In genomic region chr10:70485287-70485612, GRCm38 (mm10) we compare ENCODE assay signal across 7 mouse cellular contexts. TPM values are rescaled to one million over a fixed set of nuclear protein-coding genes. Genes with fewer than 3 reads are reported as not detected.
DNase-seq lines count a peak whose midpoint lies in the region; ATAC-seq lines count a peak whose summit lies in the region.

No protein-coding gene starts in this region.

- H3K27me3 ChIP-seq in embryonic facial prominence, embryonic 11.5 days (ENCODE audit: control insufficient read depth, insufficient read depth, low read length), result no peaks in the 10 kb centered on the region
- H3K27me3 ChIP-seq in hindbrain, embryonic 14.5 days (ENCODE audit: control insufficient read depth, insufficient read depth, low read length), result no peaks in the 10 kb centered on the region
- H3K27me3 ChIP-seq in neural tube, embryonic 12.5 days (replicated peaks), result no peaks in the 10 kb centered on the region

- no peak overlapping the region for H3K27ac ChIP-seq in embryonic facial prominence, embryonic 11.5 days (replicated peaks; ENCODE audit: low read depth, low read length)
- peak overlapping the region; percentile 70 for H3K27ac ChIP-seq in hindbrain, embryonic 14.5 days
- H3K27ac ChIP-seq in neural tube, embryonic 12.5 days, result peak overlapping the region; percentile 43

- peak; percentile 67 for DNase-seq in left cerebral cortex, postnatal 4 days
- no peak for DNase-seq in left cerebral cortex, postnatal 36 days (ENCODE audit: low spot score in 2 of 2)
- peak; percentile 72 for DNase-seq in embryonic facial prominence, embryonic 11.5 days (ENCODE audit: low spot score)
- peak; percentile 75 for DNase-seq in hindbrain, embryonic 14.5 days (ENCODE audit: low spot score)
- no peak for DNase-seq in MN1 (ENCODE audit: low spot score)
- no peak for DNase-seq in cerebellum, adult 11 months

- no peaks in the 10 kb centered on the region for H3K9me3 ChIP-seq in embryonic facial prominence, embryonic 11.5 days (replicated peaks; ENCODE audit: control insufficient read depth, low read length)
- no peaks in the 10 kb centered on the region for H3K9me3 ChIP-seq in hindbrain, embryonic 14.5 days (ENCODE audit: control insufficient read depth, low read length)
- H3K9me3 ChIP-seq in neural tube, embryonic 12.5 days, result no peaks in the 10 kb centered on the region

- intact Hi-C loops in left cerebral cortex, postnatal 4 days (cut with DNase I), result no loop called here
- intact Hi-C loops in left cerebral cortex, postnatal 36 days (cut with DNase I), result loop anchor here (5.0 kb wide), 1 partner anchor 43 kb away; the partner anchor contains the start of gene Fam13c

- H3K9ac ChIP-seq in embryonic facial prominence, embryonic 11.5 days (replicated peaks; ENCODE audit: low read length), result no peak overlapping the region
- H3K9ac ChIP-seq in hindbrain, embryonic 14.5 days, result peak overlapping the region; percentile 43; the same call in 1 of the 2 replicates
- no peak overlapping the region for H3K9ac ChIP-seq in neural tube, embryonic 12.5 days

- no peak overlapping the region for H3K4me2 ChIP-seq in embryonic facial prominence, embryonic 11.5 days (ENCODE audit: low read depth, low read length)
- peak overlapping the region; percentile 42 for H3K4me2 ChIP-seq in hindbrain, embryonic 14.5 days (replicated peaks)
- peak overlapping the region; percentile 22 for H3K4me2 ChIP-seq in neural tube, embryonic 12.5 days (replicated peaks)

- H3K4me1 ChIP-seq in embryonic facial prominence, embryonic 11.5 days (ENCODE audit: control insufficient read depth, insufficient read depth, low read length), result no peaks in the 10 kb centered on the region
- H3K4me1 ChIP-seq in hindbrain, embryonic 14.5 days (replicated peaks; ENCODE audit: control insufficient read depth, insufficient read depth, low read length), result peaks cover 14% of the 10 kb centered on the region
- peaks cover 18% of the 10 kb centered on the region for H3K4me1 ChIP-seq in neural tube, embryonic 12.5 days

- ATAC-seq in embryonic facial prominence, embryonic 11.5 days (replicated peaks; ENCODE audit: insufficient number of reproducible peaks, low FRiP score, low TSS enrichment, low read depth), result no peak
- peak; percentile 69; the same call in 1 of the 2 replicates for ATAC-seq in hindbrain, embryonic 14.5 days (ENCODE audit: low FRiP score)
- ATAC-seq in neural tube, embryonic 12.5 days (ENCODE audit: low FRiP score, low read depth), result peak; percentile 83

- 21% methylated on average over 7 of the region's 7 CpGs for WGBS in embryonic facial prominence, embryonic 11.5 days
- WGBS in hindbrain, embryonic 14.5 days, result 8% methylated on average over 7 of the region's 7 CpGs
- WGBS in neural tube, embryonic 12.5 days, result 12% methylated on average over 7 of the region's 7 CpGs

- no peak overlapping the region for H3K4me3 ChIP-seq in embryonic facial prominence, embryonic 11.5 days (ENCODE audit: low read depth, low read length)
- H3K4me3 ChIP-seq in hindbrain, embryonic 14.5 days (replicated peaks; ENCODE audit: low read length), result no peak overlapping the region
- H3K4me3 ChIP-seq in neural tube, embryonic 12.5 days, result no peak overlapping the region

- no peaks in the 10 kb centered on the region; the same call in 1 of the 2 replicates for H3K36me3 ChIP-seq in embryonic facial prominence, embryonic 11.5 days (replicated peaks; ENCODE audit: control insufficient read depth, insufficient read depth, low read depth, low read length)
- peaks cover 6% of the 10 kb centered on the region; the same call in 1 of the 2 replicates for H3K36me3 ChIP-seq in hindbrain, embryonic 14.5 days (replicated peaks; ENCODE audit: control insufficient read depth, insufficient read depth)
- H3K36me3 ChIP-seq in neural tube, embryonic 12.5 days, result peaks cover 16% of the 10 kb centered on the region

RNA-seq across cellular contexts. Expression of gene Fam13c, which starts 45.0 kb away (rescaled TPM):
- 10 to 100 TPM; 41.3 to 42.4 TPM for total RNA-seq in left cerebral cortex, postnatal 4 days (2021)
- total RNA-seq in left cerebral cortex, postnatal 36 days (2021), result 10 to 100 TPM; 52.7 to 59.2 TPM
- 11.4 and 13.7 TPM in 2 replicates for polyA plus RNA-seq in embryonic facial prominence, embryonic 11.5 days (2014; fragmentation: Nextera tagmentation; extraction: Ambion mirVana)
- polyA plus RNA-seq in hindbrain, embryonic 14.5 days (2014; fragmentation: Nextera tagmentation; extraction: Ambion mirVana), result 24.5 and 28.2 TPM in 2 replicates
- polyA plus RNA-seq in neural tube, embryonic 12.5 days (2016; fragmentation: Nextera tagmentation; extraction: Ambion mirVana), result 17.2 and 18.5 TPM in 2 replicates

Comparison
In these comparisons a context has a peak if more than half of its experiments do, and no peak if none do; other contexts are left out.
1. DNase-seq: peak in left cerebral cortex, postnatal 4 days (single experiment), embryonic facial prominence, embryonic 11.5 days (single experiment) and hindbrain, embryonic 14.5 days (single experiment); none in left cerebral cortex, postnatal 36 days (0 of 2), MN1 (single experiment) and cerebellum, adult 11 months (single experiment).